Mouse (Mus musculus): ENCODE measurements around the gene Glt1d1. TPM values are rescaled to one million over a fixed set of nuclear protein-coding genes. Genes with fewer than 3 reads are reported as not detected.

The Glt1d1 gene
- polyA plus RNA-seq, 1 experiment from 2014 or later: 0.21 TPM

DNA sequence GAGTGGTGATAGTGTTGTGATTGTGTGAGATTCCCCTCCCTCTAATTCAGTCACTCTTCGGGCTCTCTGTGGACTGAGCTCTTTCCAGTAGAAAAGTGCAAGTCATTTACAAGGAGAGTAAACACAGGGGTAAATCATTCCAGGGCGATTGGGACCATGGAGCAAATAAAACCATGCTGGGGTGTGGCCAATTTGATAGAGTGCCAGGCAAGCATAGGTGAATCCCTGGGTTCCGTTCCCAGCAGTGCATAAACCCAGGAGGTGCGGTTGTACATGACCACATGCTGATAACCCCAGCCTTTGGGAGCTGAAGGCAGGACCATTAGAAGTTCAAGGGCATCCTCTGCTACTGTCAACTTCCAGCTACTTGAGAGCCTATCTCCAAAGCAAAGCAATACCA is 1.1 kb downstream of the Glt1d1 start:
- no peaks in the 10 kb centered on the region for H3K36me3 ChIP-seq
- H3K4me1 ChIP-seq (replicated peaks): 0 out of 2 replicates have a peak, but pooled peaks cover 3% of the 10 kb centered on the region
- no peak overlapping the region for H3K9ac ChIP-seq
- no peak overlapping the region for H3K27ac ChIP-seq
- no peak for ATAC-seq (ENCODE audit: low read depth)
- H3K4me3 ChIP-seq (replicated peaks): no peak overlapping the region
- H3K9me3 ChIP-seq (replicated peaks): no peaks in the 10 kb centered on the region
- no peak for DNase-seq
- peaks cover 32% of the 10 kb centered on the region for H3K27me3 ChIP-seq
- 24% methylated on average over 4 of the region's 4 CpGs for WGBS (ENCODE audit: insufficient replicate concordance)
- H3K4me2 ChIP-seq: peak overlapping the region; percentile 54; the same call in 1 of the 2 replicates

DNA sequence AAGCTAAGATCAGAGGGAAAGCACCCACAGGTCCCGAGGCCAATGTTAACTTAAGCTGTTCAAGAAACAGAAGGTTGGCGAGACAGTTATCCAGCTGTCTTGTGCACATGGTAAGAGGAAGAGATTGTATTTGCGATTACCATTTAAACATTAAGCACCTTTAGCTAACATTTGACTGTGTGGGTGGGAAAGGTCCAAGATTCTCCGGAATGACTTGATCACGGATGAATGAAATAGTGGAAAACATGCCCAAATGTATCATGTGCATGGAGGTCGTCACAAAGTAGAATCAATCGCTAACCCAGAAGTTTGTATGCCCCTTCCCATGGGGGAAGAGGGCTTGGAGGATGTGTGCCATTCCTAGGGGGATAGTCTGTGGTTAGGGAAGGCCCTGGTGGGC is 1.6 kb downstream of the Glt1d1 start:
- H3K4me1 ChIP-seq (replicated peaks): 0 out of 2 replicates have a peak, but pooled peaks cover 3% of the 10 kb centered on the region
- no peak overlapping the region for H3K4me3 ChIP-seq (replicated peaks)
- no peak overlapping the region for H3K9ac ChIP-seq
- no peaks in the 10 kb centered on the region for H3K9me3 ChIP-seq (replicated peaks)
- no peak overlapping the region for H3K4me2 ChIP-seq
- ATAC-seq (ENCODE audit: low read depth) (no peak), DNase-seq (no peak)
- no peaks in the 10 kb centered on the region for H3K36me3 ChIP-seq
- H3K27me3 ChIP-seq: peaks cover 32% of the 10 kb centered on the region
- no peak overlapping the region for H3K27ac ChIP-seq
- WGBS (ENCODE audit: insufficient replicate concordance): 65% methylated on average over 7 of the region's 7 CpGs

DNA sequence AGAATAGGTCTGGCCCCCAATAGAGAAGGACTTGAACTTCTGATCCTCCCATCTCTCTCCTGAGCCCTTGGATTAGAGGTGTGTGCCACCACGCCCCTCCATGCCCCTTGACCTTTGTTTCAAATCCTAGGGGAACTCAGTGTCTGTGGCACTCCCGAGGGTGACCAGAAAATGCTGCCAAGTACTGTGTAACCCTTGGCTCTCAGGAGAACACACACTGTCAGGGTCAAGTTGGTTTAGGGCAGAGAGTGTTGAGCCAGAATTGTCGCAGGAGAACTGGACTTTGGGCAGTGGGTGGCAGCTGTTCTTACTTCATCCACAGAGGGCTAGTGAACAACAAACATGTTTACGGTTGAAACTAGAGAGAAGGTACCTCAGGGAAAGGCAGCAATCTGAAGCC is 5.6 kb downstream of the Glt1d1 start:
- H3K27me3 ChIP-seq: peaks cover 13% of the 10 kb centered on the region
- WGBS (ENCODE audit: insufficient replicate concordance): 57% methylated on average over 4 of the region's 4 CpGs
- H3K9me3 ChIP-seq (replicated peaks): peaks cover 15% of the 10 kb centered on the region
- H3K27ac ChIP-seq: no peak overlapping the region
- H3K9ac ChIP-seq: no peak overlapping the region
- no peak for ATAC-seq (ENCODE audit: low read depth)
- no peaks in the 10 kb centered on the region for H3K36me3 ChIP-seq
- H3K4me3 ChIP-seq (replicated peaks): no peak overlapping the region
- DNase-seq: no peak
- H3K4me2 ChIP-seq: no peak overlapping the region
- H3K4me1 ChIP-seq (replicated peaks): no peaks in the 10 kb centered on the region

DNA sequence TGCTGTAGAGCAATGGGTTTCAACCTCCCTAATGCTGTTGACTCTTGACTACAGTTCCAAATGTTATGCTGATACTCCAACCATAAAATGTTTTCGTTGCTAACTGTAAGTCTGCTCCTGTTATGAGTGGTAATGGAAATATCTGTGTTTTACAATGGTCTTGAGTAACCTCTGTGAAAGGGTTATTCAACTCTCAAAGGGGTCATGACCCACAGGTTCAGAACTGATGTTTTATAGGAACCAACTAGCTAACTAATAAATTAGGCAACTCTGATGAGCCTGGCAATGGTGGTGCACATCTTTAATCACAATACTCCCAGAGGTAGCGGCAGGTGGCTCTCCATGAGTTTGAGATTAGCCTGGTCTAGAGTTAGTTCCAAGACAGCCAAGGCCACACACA is 6.1 kb downstream of the Glt1d1 start:
- WGBS (ENCODE audit: insufficient replicate concordance): 62% methylated on average over 2 of the region's 2 CpGs
- no peaks in the 10 kb centered on the region for H3K36me3 ChIP-seq
- no peak overlapping the region for H3K4me3 ChIP-seq (replicated peaks)
- H3K9ac ChIP-seq: no peak overlapping the region
- no peaks in the 10 kb centered on the region for H3K4me1 ChIP-seq (replicated peaks)
- H3K9me3 ChIP-seq (replicated peaks): peaks cover 15% of the 10 kb centered on the region
- no peak for ATAC-seq (ENCODE audit: low read depth)
- no peak for DNase-seq
- no peak overlapping the region for H3K4me2 ChIP-seq
- peaks cover 8% of the 10 kb centered on the region for H3K27me3 ChIP-seq
- no peak overlapping the region for H3K27ac ChIP-seq

DNA sequence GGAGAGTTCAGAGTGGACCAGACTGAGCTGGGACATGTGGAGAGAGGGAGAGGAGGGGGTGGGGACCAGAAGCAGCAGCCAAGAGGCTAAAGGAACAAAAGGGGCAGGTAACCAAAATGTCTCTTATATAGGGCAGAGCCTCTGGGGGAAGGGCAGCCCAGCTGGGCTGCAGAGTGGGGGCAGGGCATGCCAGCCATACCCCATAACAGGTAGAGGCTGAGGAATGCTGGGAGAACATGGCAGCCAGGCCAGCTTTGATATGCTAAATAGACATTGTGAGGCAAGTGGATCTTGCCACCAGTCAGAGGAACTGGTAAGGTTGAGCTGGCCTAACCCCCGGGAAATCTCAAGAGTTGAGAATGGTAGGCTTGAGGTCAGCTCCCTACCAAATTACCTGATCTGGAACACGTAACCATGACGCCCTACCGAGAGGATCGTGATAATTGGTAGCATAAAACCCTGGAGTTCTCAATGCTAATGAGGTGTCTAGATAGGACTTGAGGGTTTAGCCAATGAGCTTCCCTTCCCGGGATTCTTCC is 7.1 kb downstream of the Glt1d1 start:
- H3K27me3 ChIP-seq: no peaks in the 10 kb centered on the region
- DNase-seq (no peak), ATAC-seq (ENCODE audit: low read depth) (no peak)
- H3K9me3 ChIP-seq (replicated peaks): peaks cover 15% of the 10 kb centered on the region
- no peaks in the 10 kb centered on the region for H3K36me3 ChIP-seq
- 69% methylated on average over 6 of the region's 6 CpGs for WGBS (ENCODE audit: insufficient replicate concordance)
- H3K4me1 ChIP-seq (replicated peaks): no peaks in the 10 kb centered on the region
- H3K4me3 ChIP-seq (replicated peaks): no peak overlapping the region
- no peak overlapping the region for H3K9ac ChIP-seq
- no peak overlapping the region for H3K27ac ChIP-seq
- H3K4me2 ChIP-seq: no peak overlapping the region

DNA sequence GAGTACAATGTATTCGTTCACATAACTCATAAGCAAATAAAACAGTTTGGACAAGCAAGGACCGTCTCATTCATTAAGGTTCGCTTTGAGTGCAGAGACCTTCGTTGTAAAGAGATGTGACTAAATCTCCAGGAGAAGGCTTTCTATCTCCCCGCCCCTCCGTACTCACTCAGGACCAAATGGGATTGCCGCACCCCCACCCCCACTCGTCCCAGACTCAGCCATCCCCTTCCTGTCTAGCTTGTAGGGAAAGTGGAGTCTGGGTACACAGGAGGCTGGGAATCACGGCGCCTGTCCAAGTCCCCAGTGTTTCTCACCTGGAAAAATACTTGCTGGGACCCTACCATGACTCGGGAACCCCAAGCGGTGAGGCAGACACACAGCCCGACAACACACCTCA is 7.6 kb downstream of the Glt1d1 start:
- Histone ChIP-seq H3K4me2 (no peak overlapping the region), H3K27me3 (no peaks in the 10 kb centered on the region), H3K36me3 (no peaks in the 10 kb centered on the region), H3K9ac (no peak overlapping the region), H3K27ac (no peak overlapping the region), H3K4me3 (replicated peaks) (no peak overlapping the region), H3K9me3 (replicated peaks) (peaks cover 16% of the 10 kb centered on the region), H3K4me1 (replicated peaks) (no peaks in the 10 kb centered on the region)
- ATAC-seq (ENCODE audit: low read depth) (no peak), DNase-seq (no peak)
- WGBS (ENCODE audit: insufficient replicate concordance): 77% methylated on average over 13 of the region's 13 CpGs

DNA sequence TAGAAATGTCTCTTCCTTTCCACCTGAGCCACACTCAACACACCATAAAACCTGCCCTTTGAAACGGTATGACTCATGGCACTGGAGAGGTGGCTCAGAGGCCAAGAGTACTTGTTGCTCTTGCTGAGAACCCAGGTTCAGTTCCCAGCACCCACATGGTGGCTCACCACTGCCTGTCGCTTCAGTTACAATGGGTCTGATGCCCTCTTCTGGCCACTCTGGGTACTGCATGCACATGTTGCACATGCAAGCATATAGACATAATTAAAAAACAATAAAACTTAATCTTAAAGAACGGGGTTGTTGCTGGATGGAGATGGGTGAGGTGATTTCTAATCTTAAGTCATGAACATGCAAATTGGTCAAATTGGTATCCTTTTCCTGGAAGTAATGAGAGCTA is 8.3 kb downstream of the Glt1d1 start:
- H3K27me3 ChIP-seq: no peaks in the 10 kb centered on the region
- no peak overlapping the region for H3K4me2 ChIP-seq
- DNase-seq: no peak
- H3K4me1 ChIP-seq (replicated peaks): no peaks in the 10 kb centered on the region
- no peak overlapping the region for H3K9ac ChIP-seq
- no peaks in the 10 kb centered on the region for H3K36me3 ChIP-seq
- WGBS (ENCODE audit: insufficient replicate concordance): 75% methylated on average over 3 of the region's 3 CpGs
- no peak for ATAC-seq (ENCODE audit: low read depth)
- no peak overlapping the region for H3K4me3 ChIP-seq (replicated peaks)
- H3K27ac ChIP-seq: no peak overlapping the region
- H3K9me3 ChIP-seq (replicated peaks): peaks cover 19% of the 10 kb centered on the region

DNA sequence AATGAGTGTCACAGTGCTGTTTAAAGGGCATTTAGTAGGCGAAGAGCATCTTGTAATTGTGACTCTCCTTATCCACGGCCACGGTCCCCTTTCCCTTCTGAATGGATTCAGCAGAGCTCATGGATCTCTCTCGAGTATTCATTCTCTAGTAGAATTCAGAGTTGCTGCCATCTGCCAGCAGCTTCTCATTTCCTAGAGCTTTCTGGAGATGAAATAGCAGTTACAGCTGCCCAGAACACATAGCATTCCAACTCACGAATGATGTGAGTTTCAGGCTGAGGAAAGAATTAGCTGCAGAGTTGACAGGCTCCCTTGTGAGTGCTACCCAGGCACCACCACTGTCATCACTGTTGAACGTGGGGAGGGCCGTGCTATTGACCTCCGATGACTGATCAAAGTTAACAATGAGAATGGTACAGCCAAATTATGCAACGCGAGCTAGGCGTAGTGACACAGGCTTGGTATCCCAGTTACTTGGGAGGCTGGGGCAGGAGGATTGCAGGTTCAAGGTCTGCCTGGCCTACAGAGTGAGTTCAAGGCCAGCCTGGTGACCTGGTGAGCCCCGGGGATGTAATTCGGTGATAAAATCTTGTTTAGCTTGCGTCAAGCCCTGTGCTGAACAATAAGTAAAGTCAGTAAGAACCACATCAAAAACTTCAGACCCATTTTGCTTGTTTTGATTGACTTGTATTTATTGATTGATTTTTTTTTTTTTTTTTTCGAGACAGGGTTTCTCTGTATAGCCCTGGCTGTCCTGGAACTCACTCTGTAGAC is 9.3 kb downstream of the Glt1d1 start:
- DNase-seq (no peak), ATAC-seq (ENCODE audit: low read depth) (no peak)
- Histone ChIP-seq H3K9me3 (replicated peaks) (peaks cover 19% of the 10 kb centered on the region), H3K9ac (no peak overlapping the region), H3K36me3 (no peaks in the 10 kb centered on the region), H3K27me3 (no peaks in the 10 kb centered on the region), H3K4me1 (replicated peaks) (no peaks in the 10 kb centered on the region), H3K4me2 (no peak overlapping the region), H3K27ac (no peak overlapping the region), H3K4me3 (replicated peaks) (no peak overlapping the region)
- WGBS (ENCODE audit: insufficient replicate concordance): 73% methylated on average over 15 of the region's 15 CpGs

DNA sequence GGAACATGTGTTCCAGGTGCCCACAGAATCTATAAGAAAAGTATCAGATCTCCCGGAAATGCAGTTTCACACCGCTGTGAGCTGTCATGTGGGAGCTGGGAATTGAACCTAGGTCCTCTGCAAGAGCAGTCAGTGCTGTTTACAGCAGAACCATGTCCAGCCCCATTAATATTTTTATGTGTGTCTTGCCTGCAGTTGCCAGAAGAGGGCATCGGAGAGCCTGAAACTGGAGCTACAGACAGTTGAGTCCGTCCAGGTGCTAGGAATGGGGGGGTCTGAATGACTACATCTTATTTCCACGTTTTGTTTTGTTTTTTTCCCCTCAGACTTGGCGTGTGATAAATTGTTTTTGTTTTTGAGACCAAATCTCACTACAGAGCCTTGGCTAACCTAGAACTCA is 16.0 kb downstream of the Glt1d1 start:
- Histone ChIP-seq H3K4me2 (no peak overlapping the region), H3K9ac (no peak overlapping the region), H3K27me3 (no peaks in the 10 kb centered on the region), H3K9me3 (replicated peaks) (0 out of 2 replicates have a peak, but pooled peaks cover 4% of the 10 kb centered on the region), H3K27ac (no peak overlapping the region), H3K36me3 (no peaks in the 10 kb centered on the region), H3K4me3 (replicated peaks) (no peak overlapping the region), H3K4me1 (replicated peaks) (no peaks in the 10 kb centered on the region)
- DNase-seq (no peak), ATAC-seq (ENCODE audit: low read depth) (no peak)
- 49% methylated on average over 6 of the region's 6 CpGs for WGBS (ENCODE audit: insufficient replicate concordance)

DNA sequence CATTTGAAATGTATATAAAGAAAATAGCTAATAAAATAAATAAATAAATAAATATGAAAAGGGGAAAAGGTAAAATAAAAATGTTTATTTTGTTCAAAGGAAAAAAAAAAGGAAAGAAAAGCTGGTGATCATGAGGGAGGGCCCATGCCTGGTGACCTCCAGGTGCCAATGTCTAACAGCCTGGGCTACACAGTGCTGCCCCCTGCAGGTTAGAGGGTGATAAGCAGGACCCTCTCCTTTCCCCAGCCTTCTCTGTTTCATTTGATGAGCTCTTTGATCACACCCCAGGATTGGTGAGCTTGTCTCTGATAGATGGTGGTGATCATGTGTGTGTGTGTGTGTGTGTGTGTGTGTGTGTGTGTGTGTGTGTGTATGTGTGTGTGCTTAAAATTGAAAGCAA is 17.0 kb downstream of the Glt1d1 start:
- H3K4me3 ChIP-seq (replicated peaks): no peak overlapping the region
- no peak overlapping the region for H3K4me2 ChIP-seq
- no peaks in the 10 kb centered on the region for H3K36me3 ChIP-seq
- H3K27ac ChIP-seq: no peak overlapping the region
- no peaks in the 10 kb centered on the region for H3K4me1 ChIP-seq (replicated peaks)
- ATAC-seq (ENCODE audit: low read depth) (no peak), DNase-seq (no peak)
- H3K9me3 ChIP-seq (replicated peaks): 0 out of 2 replicates have a peak, but pooled peaks cover 4% of the 10 kb centered on the region
- no peak overlapping the region for H3K9ac ChIP-seq
- no peaks in the 10 kb centered on the region for H3K27me3 ChIP-seq

DNA sequence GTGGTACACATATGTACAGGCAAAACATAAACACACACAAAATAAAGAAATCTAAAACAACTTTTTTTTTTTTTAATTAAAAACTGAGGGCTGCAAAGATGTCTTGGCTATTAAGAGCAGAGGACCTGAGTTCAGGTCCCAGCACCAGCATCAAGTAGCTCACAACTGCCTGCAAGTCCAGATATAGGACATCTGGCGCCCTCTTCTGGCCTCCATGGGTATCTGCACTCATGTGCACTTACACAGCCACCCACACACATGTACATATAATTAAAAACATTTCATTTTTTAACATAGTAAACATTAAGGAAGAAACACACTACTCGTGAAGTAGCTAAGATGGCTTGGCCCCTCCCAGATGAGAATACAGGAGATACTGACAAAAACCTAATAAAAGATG is 26.2 kb downstream of the Glt1d1 start:
- H3K36me3 ChIP-seq: no peaks in the 10 kb centered on the region
- H3K9me3 ChIP-seq (replicated peaks): peaks cover 5% of the 10 kb centered on the region; the same call in 1 of the 2 replicates
- no peaks in the 10 kb centered on the region for H3K27me3 ChIP-seq
- H3K9ac ChIP-seq: no peak overlapping the region
- ATAC-seq (ENCODE audit: low read depth) (no peak), DNase-seq (no peak)
- no peak overlapping the region for H3K4me2 ChIP-seq
- WGBS (ENCODE audit: insufficient replicate concordance): 54% methylated on average over 2 of the region's 2 CpGs
- H3K27ac ChIP-seq: no peak overlapping the region
- no peak overlapping the region for H3K4me3 ChIP-seq (replicated peaks)
- no peaks in the 10 kb centered on the region for H3K4me1 ChIP-seq (replicated peaks)

DNA sequence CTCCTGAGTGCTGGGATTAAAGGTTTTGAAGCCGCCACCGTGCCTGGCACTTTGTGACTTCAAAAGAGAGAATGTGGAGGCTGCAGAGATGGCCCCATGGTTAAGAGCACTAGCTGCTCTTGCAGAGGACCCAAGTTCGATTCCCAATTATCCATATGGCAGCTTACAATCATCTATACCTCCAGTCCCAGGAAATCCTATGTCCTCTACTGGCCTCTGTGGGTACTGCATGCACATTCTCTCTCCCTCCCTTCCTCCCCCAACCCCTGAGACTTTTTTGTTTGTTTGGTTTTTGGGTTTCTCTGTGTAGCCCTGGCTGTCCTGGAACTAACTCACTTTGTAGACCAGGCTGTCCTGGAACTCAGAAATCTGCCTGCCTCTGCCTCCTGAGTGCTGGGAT is 27.2 kb downstream of the Glt1d1 start:
- no peaks in the 10 kb centered on the region for H3K4me1 ChIP-seq (replicated peaks)
- 61% methylated on average over 3 of the region's 3 CpGs for WGBS (ENCODE audit: insufficient replicate concordance)
- H3K9me3 ChIP-seq (replicated peaks): peaks cover 5% of the 10 kb centered on the region; the same call in 1 of the 2 replicates
- no peak overlapping the region for H3K27ac ChIP-seq
- no peak overlapping the region for H3K9ac ChIP-seq
- no peak for DNase-seq
- no peaks in the 10 kb centered on the region for H3K36me3 ChIP-seq
- H3K27me3 ChIP-seq: no peaks in the 10 kb centered on the region
- ATAC-seq (ENCODE audit: low read depth): no peak
- H3K4me2 ChIP-seq: no peak overlapping the region
- no peak overlapping the region for H3K4me3 ChIP-seq (replicated peaks)
